Mouse (Mus musculus) heart, embryonic 14.5 days (tissue): Measurements from ENCODE around the gene AC141477.1. TPM values are rescaled to one million over a fixed set of nuclear protein-coding genes. Genes with fewer than 3 reads are reported as not detected.

Experiments used
- ATAC-seq: fragments of 200-750 bp; cut with Nextera tagmentation; 2 replicates; pipeline ENCODE4 v1.8.0; 2017; ENCODE audit warnings: low read depth, moderate TSS enrichment; ENCODE audit not compliant: insufficient number of reproducible peaks, insufficient read depth, low FRiP score
- H3K27ac ChIP-seq, 2 experiments: fragments of 200-500 bp in 1 of 2; fragments of 300-500 bp in 1 of 2; sonication (generic) in 1 of 2; replicated peaks in 1 of 2; 2 replicates each; pipeline ENCODE4 v1.5.1; 2012 to 2014; ENCODE audit warnings: low read depth in 2 of 2, low read length in 2 of 2, control low read depth in 1 of 2, mild to moderate bottlenecking in 1 of 2, mixed read lengths in 1 of 2; ENCODE audit not compliant: control insufficient read depth in 1 of 2, insufficient read depth in 1 of 2
- H3K27me3 ChIP-seq: fragments of 300-500 bp; sonication (generic); 2 replicates; pipeline ENCODE4 v1.6.1; 2014; ENCODE audit warnings: mild to moderate bottlenecking, low read length, control low read depth; ENCODE audit not compliant: control insufficient read depth, insufficient read depth
- H3K36me3 ChIP-seq: fragments of 300-500 bp; sonication (generic); 2 replicates; pipeline ENCODE4 v1.6.1; 2014; ENCODE audit warnings: mild to moderate bottlenecking, control low read depth, low read length, mixed read lengths; ENCODE audit not compliant: control insufficient read depth, insufficient read depth
- H3K4me1 ChIP-seq, 2 experiments: fragments of 200-500 bp in 1 of 2; fragments of 300-500 bp in 1 of 2; sonication (generic) in 1 of 2; 2 replicates each; pipeline ENCODE4 v1.6.1; 2012 to 2014; ENCODE audit warnings: low read length in 2 of 2, control low read depth in 1 of 2, mixed read lengths in 1 of 2; ENCODE audit not compliant: control insufficient read depth in 2 of 2, insufficient read depth in 2 of 2
- H3K4me2 ChIP-seq: fragments of 300-500 bp; sonication (generic); 2 replicates; pipeline ENCODE4 v1.6.1; 2014; ENCODE audit warnings: mild to moderate bottlenecking, low read length
- H3K4me3 ChIP-seq, 2 experiments: fragments of 200-500 bp in 1 of 2; fragments of 300-500 bp in 1 of 2; sonication (generic) in 1 of 2; 2 replicates each; pipeline ENCODE4 v1.5.1; 2012 to 2014; ENCODE audit warnings: low read length in 2 of 2, mild to moderate bottlenecking in 2 of 2, control low read depth in 1 of 2, low read depth in 1 of 2, moderate library complexity in 1 of 2; ENCODE audit not compliant: control insufficient read depth in 1 of 2, insufficient read depth in 1 of 2
- H3K9ac ChIP-seq: fragments of 300-500 bp; sonication (generic); 2 replicates; pipeline ENCODE4 v1.6.1; 2014; ENCODE audit warnings: mild to moderate bottlenecking, low read length
- H3K9me3 ChIP-seq: fragments of 300-500 bp; sonication (generic); 2 replicates; pipeline ENCODE4 v1.6.1; 2016; ENCODE audit warnings: low read length, control low read depth; ENCODE audit not compliant: control insufficient read depth
- WGBS: fragments of 180-500 bp; shearing (Covaris S2); extraction: QIAGEN DNeasy Blood & Tissue Kit; methylation state at CpG from one replicate; pipeline ENCODE4 v1.1.7; 2014; 5-methylcytosine and 5-hydroxymethylcytosine counted together
- polyA plus RNA-seq: library from polyadenylated mRNA; unstranded; fragments of >200 nt; fragmentation: Nextera tagmentation; extraction: Ambion mirVana; gene quantifications from 2 replicates; pipeline ENCODE4 v1.2.1, GENCODE M21; 2014

The AC141477.1 gene
- polyA plus RNA-seq, 1 experiment from 2014 or later: not detected

DNA sequence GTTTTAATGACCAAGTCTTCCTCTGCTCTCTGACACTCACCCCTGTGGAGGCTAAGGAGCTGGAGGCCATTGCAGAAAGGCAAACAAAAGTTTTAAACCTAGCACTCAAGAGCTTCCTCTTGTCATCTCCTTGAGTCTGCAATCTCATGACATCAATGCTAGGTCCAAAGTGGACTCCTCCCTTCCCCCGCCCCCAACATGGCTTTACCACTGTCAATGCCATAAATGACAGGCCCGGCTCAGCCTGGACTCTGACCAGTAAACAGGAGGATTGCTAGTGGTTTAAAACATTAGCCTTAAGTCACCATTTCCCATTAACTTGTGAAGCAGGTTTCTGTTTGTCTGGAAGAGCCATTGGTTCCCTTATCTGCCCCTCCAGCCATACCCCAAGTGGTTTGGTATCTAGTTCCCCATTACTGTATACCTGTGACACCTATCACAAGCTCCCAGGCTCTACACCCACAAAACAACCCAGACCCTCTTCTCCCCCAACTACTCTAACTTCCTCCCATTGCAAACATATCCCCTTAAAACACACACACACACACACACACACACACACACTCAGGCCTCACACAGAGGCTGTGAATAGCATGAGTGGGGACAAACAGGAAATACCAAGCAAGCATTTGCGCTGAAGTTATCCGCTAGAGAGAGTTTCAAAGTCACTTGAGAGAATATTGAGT is 5.9 kb upstream of the AC141477.1 start:
- Histone ChIP-seq H3K4me3 (no peak overlapping the region), H3K27ac (peak overlapping the region; percentile 26 to 27; a peak in 3 of 4 replicates)

DNA sequence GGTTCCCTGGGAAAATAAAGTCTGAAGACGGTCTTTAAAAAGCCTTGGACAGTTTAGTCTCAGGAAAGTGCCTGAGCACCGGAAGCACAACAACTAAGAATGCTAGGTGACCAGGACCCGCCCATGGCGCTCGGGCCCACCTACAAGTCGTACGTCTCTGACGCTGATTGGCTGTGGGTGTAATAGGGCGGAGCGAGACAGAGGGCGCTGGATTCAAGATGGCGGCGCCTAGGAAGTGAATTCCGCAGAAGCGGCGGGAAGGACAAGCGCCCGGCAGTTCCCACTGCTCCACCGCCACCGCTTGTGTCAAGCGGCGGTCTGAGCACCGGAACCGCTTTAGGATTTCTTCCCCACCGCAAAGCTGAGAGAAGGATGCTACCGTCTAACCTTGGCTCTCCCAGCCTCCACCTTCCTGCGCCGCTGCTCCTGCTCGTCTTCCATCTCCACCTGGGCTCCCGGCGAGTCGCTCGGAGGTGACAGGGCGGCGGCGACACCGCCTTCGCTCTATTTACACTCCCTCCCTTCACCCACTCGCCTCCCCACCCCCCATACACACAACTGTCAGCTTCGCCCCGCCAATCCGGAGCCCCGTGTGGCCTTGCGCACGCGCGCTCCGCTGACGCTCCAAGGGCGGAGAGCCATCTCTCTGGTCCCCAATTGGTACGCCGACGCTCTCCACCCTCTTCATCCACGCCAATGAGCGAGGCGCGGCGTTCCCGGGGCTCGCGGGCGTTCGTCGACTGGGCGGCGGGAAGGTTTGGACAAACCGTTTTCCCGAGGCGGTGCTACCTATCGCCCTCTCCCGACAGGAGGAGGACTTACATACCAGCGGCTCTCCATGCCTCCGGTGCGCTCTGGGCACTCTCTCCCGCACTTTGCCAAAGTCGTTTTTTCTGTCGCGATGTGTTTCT is 2.2 kb upstream of the AC141477.1 start, which contains the start of gene Pcnt:
Pcnt (minus strand) TSS at position 609 of the 911 bp plus-strand sequence.
- no peaks in the 10 kb centered on the region for H3K27me3 ChIP-seq
- H3K4me1 ChIP-seq: peaks cover 2 to 16% of the 10 kb centered on the region in 2 experiments
- H3K9ac ChIP-seq: peak within 1 kb of the TSS; percentile 91
- peak within 1 kb of the TSS; percentile 86 for H3K4me2 ChIP-seq
- H3K36me3 ChIP-seq: peaks cover 32% of the 10 kb centered on the region
- under 1% methylated on average over 78 of the region's 78 CpGs for WGBS
- no peaks in the 10 kb centered on the region for H3K9me3 ChIP-seq
- peak; percentile 98 for ATAC-seq
- peak within 1 kb of the TSS; percentile 84 to 98 for H3K27ac ChIP-seq
- peak within 1 kb of the TSS; percentile 71 to 83 for H3K4me3 ChIP-seq

More for the DNA sequence above, 5.9 kb upstream of the AC141477.1 start:
- no peak overlapping the region for H3K9ac ChIP-seq
- no peak for ATAC-seq
- peaks cover 6 to 13% of the 10 kb centered on the region in 2 experiments for H3K4me1 ChIP-seq
- no peaks in the 10 kb centered on the region for H3K27me3 ChIP-seq
- WGBS: 61% methylated on average over 4 of the region's 4 CpGs
- no peaks in the 10 kb centered on the region for H3K36me3 ChIP-seq
- no peak overlapping the region for H3K4me2 ChIP-seq
- no peaks in the 10 kb centered on the region for H3K9me3 ChIP-seq

DNA sequence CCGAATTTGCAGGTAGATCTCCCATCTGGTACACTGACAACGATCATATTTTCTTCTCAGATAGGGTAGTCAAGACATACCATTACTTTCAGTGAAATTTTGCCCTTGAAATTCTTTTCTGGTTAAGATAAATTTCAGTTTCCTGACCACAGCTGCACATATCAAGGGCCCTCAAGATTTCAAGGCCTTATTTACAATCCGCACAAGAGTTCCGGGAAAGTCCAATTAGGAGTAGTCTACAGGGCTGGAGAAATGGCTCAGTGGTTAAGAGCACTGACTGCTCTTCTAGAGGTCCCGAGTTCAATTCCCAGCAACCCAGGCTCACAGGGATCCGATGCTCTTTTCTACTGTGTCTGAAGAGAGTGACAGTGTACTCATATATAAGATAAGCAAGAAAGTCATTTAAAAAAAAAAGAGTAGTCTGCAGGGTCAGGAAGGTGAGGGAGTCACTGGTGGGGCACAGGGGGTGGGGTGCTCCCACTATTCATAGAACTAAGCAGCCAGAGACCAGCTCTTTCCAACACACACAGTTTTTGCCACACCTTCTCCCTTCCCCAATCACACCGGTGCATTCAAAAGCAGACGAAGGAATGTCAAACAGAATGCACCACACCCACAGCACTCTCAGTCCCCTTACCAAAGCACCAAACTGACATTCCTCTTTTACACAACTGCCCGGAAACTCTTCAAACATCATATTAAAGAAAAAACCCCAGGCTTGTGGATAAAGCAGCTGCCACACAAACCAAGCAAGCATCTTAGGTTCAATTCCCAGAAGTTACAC is 945 bp downstream of the AC141477.1 start:
- Histone ChIP-seq H3K4me3 (no peak overlapping the region), H3K9me3 (no peaks in the 10 kb centered on the region), H3K9ac (no peak overlapping the region), H3K4me2 (no peak overlapping the region), H3K36me3 (peaks cover 64% of the 10 kb centered on the region), H3K27ac (no peak overlapping the region), H3K27me3 (no peaks in the 10 kb centered on the region), H3K4me1 (peaks cover 2 to 16% of the 10 kb centered on the region in 2 experiments)
- 86% methylated on average over 9 of the region's 9 CpGs for WGBS
- ATAC-seq: no peak

DNA sequence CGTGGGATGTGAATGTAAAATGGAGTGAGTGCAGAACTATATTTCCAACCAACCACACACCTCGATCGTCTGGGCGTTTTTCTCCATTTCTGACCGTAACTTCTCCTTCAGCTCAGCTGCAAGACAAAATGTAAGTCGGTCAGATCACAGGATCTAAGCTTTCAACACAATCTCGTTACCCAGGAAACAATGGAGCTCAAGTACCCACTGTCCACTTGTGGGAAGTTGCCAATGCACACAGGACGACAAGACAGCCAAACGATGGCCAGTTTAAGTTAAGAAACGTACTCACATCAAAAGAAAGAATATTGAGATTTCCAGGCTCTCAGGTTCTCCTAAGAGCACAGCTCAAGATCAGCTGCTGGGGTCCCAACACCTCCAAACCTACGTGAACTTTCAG is 6.3 kb downstream of the AC141477.1 start:
- Histone ChIP-seq H3K4me3 (no peak overlapping the region), H3K36me3 (peaks cover 100% of the 10 kb centered on the region), H3K9ac (no peak overlapping the region), H3K27me3 (no peaks in the 10 kb centered on the region), H3K4me2 (no peak overlapping the region), H3K9me3 (no peaks in the 10 kb centered on the region), H3K27ac (no peak overlapping the region), H3K4me1 (no peaks in the 10 kb centered on the region)
- ATAC-seq: no peak
- 88% methylated on average over 11 of the region's 11 CpGs for WGBS

DNA sequence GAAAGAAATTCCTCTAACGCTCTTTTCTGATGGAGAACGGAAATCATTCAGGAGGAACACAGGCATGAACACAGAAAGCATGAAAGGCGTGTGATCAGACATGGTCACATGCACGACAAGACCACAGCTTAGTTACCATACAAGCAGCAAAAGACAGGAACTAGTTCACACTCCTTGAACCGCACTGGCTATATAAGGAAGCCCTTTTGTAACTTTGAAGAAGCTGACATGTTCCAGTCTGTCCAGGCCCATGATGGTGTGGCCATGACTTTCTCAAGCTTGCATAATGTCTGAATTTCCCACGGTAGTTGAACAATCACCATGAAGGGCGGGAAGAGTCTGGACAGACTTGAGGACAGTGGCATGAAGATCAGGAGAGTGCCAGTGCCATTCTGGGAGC is 14.6 kb downstream of the AC141477.1 start:
- Histone ChIP-seq H3K9ac (no peak overlapping the region), H3K27ac (no peak overlapping the region)
- 94% methylated on average over 7 of the region's 7 CpGs for WGBS

DNA sequence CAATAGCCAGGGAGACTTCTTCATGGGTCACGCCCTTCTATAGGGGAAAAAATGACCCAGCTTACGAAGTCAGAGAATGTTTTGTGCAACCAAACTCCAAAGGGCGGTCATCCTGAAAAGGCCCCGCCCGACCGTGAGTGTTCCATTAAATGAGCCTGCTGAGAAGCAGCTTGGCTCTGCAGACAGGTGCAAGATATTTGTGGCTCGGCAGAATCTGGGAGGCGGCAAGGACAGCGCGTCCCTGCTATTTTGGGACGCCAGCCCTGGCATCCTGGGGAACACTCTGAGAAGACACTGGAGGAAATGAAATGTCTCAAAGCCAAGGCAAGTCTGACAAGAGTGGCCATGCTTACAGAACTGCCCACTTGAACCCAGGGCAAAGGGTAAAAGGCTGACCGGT is 23.4 kb downstream of the AC141477.1 start:
- Histone ChIP-seq H3K9me3 (no peaks in the 10 kb centered on the region), H3K4me1 (peaks cover 5 to 6% of the 10 kb centered on the region in 2 experiments; a peak in 2 of 4 replicates), H3K4me2 (peak overlapping the region; percentile 29; the same call in 1 of the 2 replicates), H3K27me3 (no peaks in the 10 kb centered on the region), H3K27ac (peak overlapping the region; percentile 68 to 80), H3K9ac (peak overlapping the region; percentile 34; the same call in 1 of the 2 replicates), H3K4me3 (no peak overlapping the region), H3K36me3 (peaks cover 97% of the 10 kb centered on the region)
- WGBS: 44% methylated on average over 12 of the region's 12 CpGs
- ATAC-seq: no peak

More for the DNA sequence above, 14.6 kb downstream of the AC141477.1 start:
- Histone ChIP-seq H3K4me1 (no peaks in the 10 kb centered on the region), H3K36me3 (peaks cover 97% of the 10 kb centered on the region), H3K9me3 (no peaks in the 10 kb centered on the region), H3K27me3 (no peaks in the 10 kb centered on the region), H3K4me2 (no peak overlapping the region), H3K4me3 (no peak overlapping the region)
- ATAC-seq: no peak

DNA sequence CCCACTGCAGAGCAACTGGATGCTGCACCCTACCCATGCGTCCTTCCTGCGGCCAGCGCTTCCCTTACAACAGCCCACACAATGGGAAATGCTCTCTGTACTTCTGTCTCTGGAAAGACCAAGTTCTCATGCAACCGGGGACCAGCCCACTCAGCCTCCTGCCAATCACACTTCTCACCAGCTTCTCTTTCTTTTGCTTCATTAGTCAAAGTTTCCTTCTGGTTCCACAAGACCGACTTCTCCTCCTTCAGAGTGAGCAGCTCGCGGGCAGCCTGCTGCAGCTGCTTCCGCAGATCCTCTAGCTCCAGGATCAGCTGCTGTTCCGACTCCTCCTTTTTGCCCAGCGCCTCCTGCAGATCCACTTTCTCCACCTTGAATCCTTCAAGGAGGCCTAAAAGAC is 31.7 kb downstream of the AC141477.1 start:
- no peaks in the 10 kb centered on the region for H3K4me1 ChIP-seq
- no peak overlapping the region for H3K27ac ChIP-seq
- no peak overlapping the region for H3K4me2 ChIP-seq
- H3K27me3 ChIP-seq: no peaks in the 10 kb centered on the region
- peaks cover 94% of the 10 kb centered on the region for H3K36me3 ChIP-seq
- no peak overlapping the region for H3K9ac ChIP-seq
- WGBS: 92% methylated on average over 10 of the region's 10 CpGs
- H3K9me3 ChIP-seq: no peaks in the 10 kb centered on the region
- H3K4me3 ChIP-seq: no peak overlapping the region
- ATAC-seq: no peak
